Mouse (Mus musculus) kidney, embryonic 16.5 days (tissue): Measurements from ENCODE around the gene Olfr462. TPM values are rescaled to one million over a fixed set of nuclear protein-coding genes. Genes with fewer than 3 reads are reported as not detected.
"Not testable (repeated sequence)": the region's sequence is repeated elsewhere in the genome, so short reads cannot be mapped to it uniquely, and the experiment has no call there.

Source experiments
- ATAC-seq: fragments of 200-750 bp; cut with Nextera tagmentation; 2 replicates; pipeline ENCODE4 v1.8.0; 2017; ENCODE audit warnings: moderate TSS enrichment; ENCODE audit not compliant: low FRiP score, low TSS enrichment
- H3K27ac ChIP-seq: fragments of 300-500 bp; sonication (generic); 2 replicates; pipeline ENCODE4 v1.5.1; 2014; ENCODE audit warnings: low read length
- H3K27me3 ChIP-seq: fragments of 300-500 bp; sonication (generic); 2 replicates; pipeline ENCODE4 v1.6.1; 2014; ENCODE audit warnings: low read length, control low read depth, mixed read lengths; ENCODE audit not compliant: insufficient read depth
- H3K36me3 ChIP-seq: fragments of 300-500 bp; sonication (generic); 2 replicates; pipeline ENCODE4 v1.6.1; 2014; ENCODE audit warnings: low read length, control low read depth, mixed read lengths; ENCODE audit not compliant: insufficient read depth
- H3K4me1 ChIP-seq: fragments of 300-500 bp; sonication (generic); 2 replicates; pipeline ENCODE4 v1.6.1; 2014; ENCODE audit warnings: low read length, control low read depth, mixed read lengths; ENCODE audit not compliant: insufficient read depth
- H3K4me2 ChIP-seq: fragments of 300-500 bp; sonication (generic); replicated peaks from 2 replicates; pipeline ENCODE4 v1.6.1; 2014; ENCODE audit warnings: low read depth, low read length
- H3K4me3 ChIP-seq: fragments of 300-500 bp; sonication (generic); 2 replicates; pipeline ENCODE4 v1.5.1; 2014; ENCODE audit warnings: mild to moderate bottlenecking, low read length
- H3K9ac ChIP-seq: fragments of 300-500 bp; sonication (generic); replicated peaks from 2 replicates; pipeline ENCODE4 v1.6.1; 2014; ENCODE audit warnings: low read length
- H3K9me3 ChIP-seq: fragments of 300-500 bp; sonication (generic); 2 replicates; pipeline ENCODE4 v1.6.1; 2016; ENCODE audit warnings: low read length, control low read depth
- WGBS: fragments of 180-500 bp; shearing (Covaris S2); extraction: QIAGEN DNeasy Blood & Tissue Kit; methylation state at CpG from one replicate; pipeline ENCODE4 v1.1.7; 2014; 5-methylcytosine and 5-hydroxymethylcytosine counted together
- polyA plus RNA-seq: library from polyadenylated mRNA; unstranded; fragments of >200 nt; fragmentation: Nextera tagmentation; extraction: Ambion mirVana; gene quantifications from 2 replicates; pipeline ENCODE4 v1.2.1, GENCODE M21; 2015

Gene Olfr462
- polyA plus RNA-seq, 1 experiment from 2014 or later: not detected

GRCm38 (mm10) chr11:87883493-87883892 lies 8.6 kb downstream of the Olfr462 start:
- no peaks in the 10 kb centered on the region for H3K9me3 ChIP-seq
- no peak overlapping the region for H3K4me2 ChIP-seq
- no peaks in the 10 kb centered on the region for H3K36me3 ChIP-seq
- no peak overlapping the region for H3K9ac ChIP-seq
- WGBS: 51% methylated on average over 5 of the region's 5 CpGs
- no peaks in the 10 kb centered on the region for H3K4me1 ChIP-seq
- H3K4me3 ChIP-seq: no peak overlapping the region
- H3K27me3 ChIP-seq: no peaks in the 10 kb centered on the region
- no peak for ATAC-seq
- H3K27ac ChIP-seq: no peak overlapping the region

GRCm38 (mm10) chr11:87881714-87882113 lies 10.4 kb downstream of the Olfr462 start:
- 60% methylated on average over 4 of the region's 4 CpGs for WGBS
- H3K4me2 ChIP-seq: no peak overlapping the region

GRCm38 (mm10) chr11:87879826-87880225 lies 12.2 kb downstream of the Olfr462 start:
- Histone ChIP-seq H3K27me3 (no peaks in the 10 kb centered on the region), H3K9ac (no peak overlapping the region), H3K4me3 (no peak overlapping the region), H3K36me3 (no peaks in the 10 kb centered on the region), H3K9me3 (no peaks in the 10 kb centered on the region), H3K27ac (no peak overlapping the region), H3K4me1 (no peaks in the 10 kb centered on the region), H3K4me2 (no peak overlapping the region)
- 35% methylated on average over 9 of the region's 9 CpGs for WGBS
- ATAC-seq: no peak

More at GRCm38 (mm10) chr11:87881714-87882113, 10.4 kb downstream of the Olfr462 start:
- ATAC-seq: no peak
- Histone ChIP-seq H3K4me1 (no peaks in the 10 kb centered on the region), H3K27ac (no peak overlapping the region), H3K4me3 (no peak overlapping the region), H3K9me3 (no peaks in the 10 kb centered on the region), H3K9ac (no peak overlapping the region), H3K27me3 (no peaks in the 10 kb centered on the region), H3K36me3 (no peaks in the 10 kb centered on the region)

- Histone ChIP-seq H3K4me3 (no peak within 1 kb of the TSS), H3K36me3 (no peaks in the 10 kb centered on the region), H3K27me3 (no peaks in the 10 kb centered on the region), H3K9me3 (no peaks in the 10 kb centered on the region), H3K27ac (no peak within 1 kb of the TSS), H3K9ac (no peak within 1 kb of the TSS), H3K4me2 (no peak within 1 kb of the TSS), H3K4me1 (no peaks in the 10 kb centered on the region)
- ATAC-seq: no peak
- WGBS: 88% methylated on average over 6 of the region's 6 CpGs
These were observed 16.6 kb downstream of the Olfr462 start, which contains the start of gene Epx for GRCm38 (mm10) chr11:87875436-87875835. Gene Epx (minus strand): TSS chr11:87875536.

- Histone ChIP-seq H3K9ac (no peak overlapping the region), H3K27ac (no peak overlapping the region), H3K9me3 (no peaks in the 10 kb centered on the region), H3K4me2 (no peak overlapping the region), H3K27me3 (no peaks in the 10 kb centered on the region), H3K4me1 (no peaks in the 10 kb centered on the region), H3K36me3 (no peaks in the 10 kb centered on the region), H3K4me3 (no peak overlapping the region)
- WGBS: 27% methylated on average over 8 of the region's 8 CpGs
- ATAC-seq: no peak
These were observed 20.3 kb downstream of the Olfr462 start for GRCm38 (mm10) chr11:87871766-87872165.

GRCm38 (mm10) chr11:87870096-87870495 lies 22.0 kb downstream of the Olfr462 start:
- Histone ChIP-seq H3K9ac (no peak overlapping the region), H3K4me1 (no peaks in the 10 kb centered on the region), H3K36me3 (no peaks in the 10 kb centered on the region), H3K27ac (no peak overlapping the region), H3K27me3 (no peaks in the 10 kb centered on the region), H3K4me2 (no peak overlapping the region), H3K4me3 (no peak overlapping the region), H3K9me3 (no peaks in the 10 kb centered on the region)
- 76% methylated on average over 2 of the region's 2 CpGs for WGBS
- no peak for ATAC-seq

- not testable (repeated sequence) for H3K4me2 ChIP-seq, H3K9me3 ChIP-seq, H3K4me1 ChIP-seq, H3K27me3 ChIP-seq, H3K27ac ChIP-seq, H3K36me3 ChIP-seq, H3K9ac ChIP-seq, H3K4me3 ChIP-seq, ATAC-seq
- 83% methylated on average over 1 of the region's 2 CpGs for WGBS
These were observed 25.2 kb downstream of the Olfr462 start for GRCm38 (mm10) chr11:87866891-87867290.

- Histone ChIP-seq H3K4me2 (no peak overlapping the region), H3K4me3 (no peak overlapping the region), H3K9ac (no peak overlapping the region), H3K9me3 (no peaks in the 10 kb centered on the region), H3K4me1 (no peaks in the 10 kb centered on the region), H3K27ac (no peak overlapping the region), H3K27me3 (no peaks in the 10 kb centered on the region), H3K36me3 (peaks cover 16% of the 10 kb centered on the region)
- 90% methylated on average over 13 of the region's 13 CpGs for WGBS
- ATAC-seq: no peak
These were observed 29.3 kb downstream of the Olfr462 start for GRCm38 (mm10) chr11:87862805-87863204.

- Histone ChIP-seq H3K4me2 (no peak overlapping the region), H3K9me3 (no peaks in the 10 kb centered on the region), H3K36me3 (peaks cover 25% of the 10 kb centered on the region), H3K27ac (no peak overlapping the region), H3K9ac (no peak overlapping the region), H3K4me3 (no peak overlapping the region), H3K27me3 (no peaks in the 10 kb centered on the region), H3K4me1 (no peaks in the 10 kb centered on the region)
- ATAC-seq: no peak
- WGBS: 79% methylated on average over 9 of the region's 9 CpGs
These were observed 31.6 kb downstream of the Olfr462 start for GRCm38 (mm10) chr11:87860426-87860825.

GRCm38 (mm10) chr11:87859273-87859672 lies 32.8 kb downstream of the Olfr462 start:
- Histone ChIP-seq H3K4me1 (no peaks in the 10 kb centered on the region), H3K27me3 (no peaks in the 10 kb centered on the region), H3K36me3 (peaks cover 25% of the 10 kb centered on the region), H3K27ac (no peak overlapping the region), H3K4me2 (no peak overlapping the region), H3K4me3 (no peak overlapping the region), H3K9ac (no peak overlapping the region), H3K9me3 (no peaks in the 10 kb centered on the region)
- ATAC-seq: no peak
- 86% methylated on average over 11 of the region's 11 CpGs for WGBS
